Mouse (Mus musculus) limb, embryonic 13.5 days (tissue): ENCODE measurements at regions not wholly inside any gene's neighbourhood (a gene's known extent, or its start where the extent isn't known, plus 50 kb on each side); places are given as distances from the start of the nearest gene placed in this dataset.

Source experiments
- ATAC-seq: fragments of 200-750 bp; cut with Nextera tagmentation; 2 replicates; pipeline ENCODE4 v1.8.0; 2017; ENCODE audit warnings: low read depth, moderate number of reproducible peaks, moderate TSS enrichment; ENCODE audit not compliant: low FRiP score
- H3K27ac ChIP-seq: fragments of 300-500 bp; sonication (generic); 2 replicates; pipeline ENCODE4 v1.5.1; 2015; ENCODE audit warnings: inconsistent platforms, mild to moderate bottlenecking, moderate library complexity
- H3K27me3 ChIP-seq: fragments of 300-500 bp; sonication (generic); 2 replicates; pipeline ENCODE4 v1.6.1; 2015; ENCODE audit warnings: mild to moderate bottlenecking, inconsistent platforms
- H3K36me3 ChIP-seq: fragments of 300-500 bp; sonication (generic); 2 replicates; pipeline ENCODE4 v1.6.1; 2015; ENCODE audit warnings: inconsistent platforms, mild to moderate bottlenecking, moderate library complexity
- H3K4me1 ChIP-seq: fragments of 300-500 bp; sonication (generic); 2 replicates; pipeline ENCODE4 v1.6.1; 2015; ENCODE audit warnings: inconsistent platforms
- H3K4me2 ChIP-seq: fragments of 300-500 bp; sonication (generic); replicated peaks from 2 replicates; pipeline ENCODE4 v1.6.1; 2015; ENCODE audit warnings: inconsistent platforms, mild to moderate bottlenecking, moderate library complexity
- H3K4me3 ChIP-seq: fragments of 300-500 bp; sonication (generic); 2 replicates; pipeline ENCODE4 v1.5.1; 2015; ENCODE audit warnings: moderate library complexity, mild to moderate bottlenecking, inconsistent platforms
- H3K9ac ChIP-seq: fragments of 300-500 bp; sonication (generic); 2 replicates; pipeline ENCODE4 v1.6.1; 2015; ENCODE audit warnings: mild to moderate bottlenecking, inconsistent platforms
- H3K9me3 ChIP-seq: fragments of 300-500 bp; sonication (generic); 2 replicates; pipeline ENCODE4 v1.6.1; 2016; ENCODE audit warnings: inconsistent platforms
- WGBS: fragments of 180-500 bp; shearing (Covaris S2); methylation state at CpG from one replicate; pipeline ENCODE4 v1.1.7; 2015; 5-methylcytosine and 5-hydroxymethylcytosine counted together

GRCm38 (mm10) chr10:3630763-3631223 lies 90.8 kb downstream of the Iyd start:
- Histone ChIP-seq H3K4me2 (no peak overlapping the region), H3K4me3 (no peak overlapping the region), H3K27ac (no peak overlapping the region), H3K9ac (no peak overlapping the region), H3K36me3 (no peaks in the 10 kb centered on the region), H3K27me3 (no peaks in the 10 kb centered on the region), H3K9me3 (no peaks in the 10 kb centered on the region), H3K4me1 (peaks cover 9% of the 10 kb centered on the region)
- 54% methylated on average over 5 of the region's 5 CpGs for WGBS
- ATAC-seq = no peak

GRCm38 (mm10) chr10:3633871-3634496 lies 93.9 kb downstream of the Iyd start:
- 49% methylated on average over 5 of the region's 5 CpGs for WGBS
- no peak for ATAC-seq
- H3K4me2 ChIP-seq = no peak overlapping the region
- no peak overlapping the region for H3K9ac ChIP-seq
- no peaks in the 10 kb centered on the region for H3K27me3 ChIP-seq
- H3K4me3 ChIP-seq = no peak overlapping the region
- no peak overlapping the region for H3K27ac ChIP-seq
- peaks cover 9% of the 10 kb centered on the region for H3K4me1 ChIP-seq
- H3K9me3 ChIP-seq = no peaks in the 10 kb centered on the region
- no peaks in the 10 kb centered on the region for H3K36me3 ChIP-seq

GRCm38 (mm10) chr10:3644111-3644510 lies 96.1 kb upstream of the Plekhg1 start:
- Histone ChIP-seq H3K4me2 (no peak overlapping the region), H3K27me3 (no peaks in the 10 kb centered on the region), H3K4me1 (no peaks in the 10 kb centered on the region), H3K4me3 (no peak overlapping the region), H3K27ac (no peak overlapping the region), H3K36me3 (no peaks in the 10 kb centered on the region), H3K9ac (no peak overlapping the region), H3K9me3 (no peaks in the 10 kb centered on the region)
- 76% methylated on average over 5 of the region's 5 CpGs for WGBS
- ATAC-seq = no peak

GRCm38 (mm10) chr10:3645030-3645429 lies 95.1 kb upstream of the Plekhg1 start:
- no peaks in the 10 kb centered on the region for H3K9me3 ChIP-seq
- no peak overlapping the region for H3K9ac ChIP-seq
- H3K27me3 ChIP-seq = no peaks in the 10 kb centered on the region
- H3K4me2 ChIP-seq = no peak overlapping the region
- ATAC-seq = no peak
- H3K27ac ChIP-seq = no peak overlapping the region
- 58% methylated on average over 5 of the region's 5 CpGs for WGBS
- H3K4me3 ChIP-seq = no peak overlapping the region
- no peaks in the 10 kb centered on the region for H3K36me3 ChIP-seq
- 0 out of 2 replicates have a peak, but pooled peaks cover 2% of the 10 kb centered on the region for H3K4me1 ChIP-seq

- peaks cover 7% of the 10 kb centered on the region; the same call in 1 of the 2 replicates for H3K4me1 ChIP-seq
- H3K9ac ChIP-seq = no peak overlapping the region
- H3K4me3 ChIP-seq = no peak overlapping the region
- 72% methylated on average over 6 of the region's 6 CpGs for WGBS
- no peak overlapping the region for H3K27ac ChIP-seq
- no peaks in the 10 kb centered on the region for H3K27me3 ChIP-seq
- no peak overlapping the region for H3K4me2 ChIP-seq
- no peak for ATAC-seq
- H3K9me3 ChIP-seq = no peaks in the 10 kb centered on the region
- H3K36me3 ChIP-seq = no peaks in the 10 kb centered on the region
These were observed 93.8 kb upstream of the Plekhg1 start for GRCm38 (mm10) chr10:3646151-3646910.

GRCm38 (mm10) chr10:3647811-3648731 lies 92.1 kb upstream of the Plekhg1 start:
- ATAC-seq = no peak
- Histone ChIP-seq H3K27ac (no peak overlapping the region), H3K4me3 (no peak overlapping the region), H3K9ac (no peak overlapping the region), H3K4me2 (no peak overlapping the region), H3K36me3 (no peaks in the 10 kb centered on the region), H3K4me1 (peaks cover 7% of the 10 kb centered on the region; the same call in 1 of the 2 replicates), H3K9me3 (no peaks in the 10 kb centered on the region), H3K27me3 (no peaks in the 10 kb centered on the region)
- WGBS = 71% methylated on average over 7 of the region's 7 CpGs

- Histone ChIP-seq H3K4me1 (peaks cover 7% of the 10 kb centered on the region; the same call in 1 of the 2 replicates), H3K4me2 (no peak overlapping the region), H3K9ac (no peak overlapping the region), H3K36me3 (no peaks in the 10 kb centered on the region), H3K27ac (no peak overlapping the region), H3K9me3 (no peaks in the 10 kb centered on the region), H3K27me3 (no peaks in the 10 kb centered on the region), H3K4me3 (no peak overlapping the region)
- ATAC-seq = no peak
- WGBS = 35% methylated on average over 1 of the region's 1 CpGs
These were observed 90.2 kb upstream of the Plekhg1 start for GRCm38 (mm10) chr10:3649983-3650382.

- WGBS = 46% methylated on average over 6 of the region's 6 CpGs
- Histone ChIP-seq H3K9ac (no peak overlapping the region), H3K4me1 (peaks cover 7% of the 10 kb centered on the region; the same call in 1 of the 2 replicates), H3K27ac (no peak overlapping the region), H3K4me3 (no peak overlapping the region), H3K9me3 (no peaks in the 10 kb centered on the region), H3K4me2 (no peak overlapping the region), H3K36me3 (no peaks in the 10 kb centered on the region), H3K27me3 (no peaks in the 10 kb centered on the region)
- peak; percentile 48; the same call in 1 of the 2 replicates for ATAC-seq
These were observed 89.6 kb upstream of the Plekhg1 start for GRCm38 (mm10) chr10:3650561-3650960.

GRCm38 (mm10) chr10:3652522-3652921 lies 87.6 kb upstream of the Plekhg1 start:
- no peak overlapping the region for H3K4me3 ChIP-seq
- peaks cover 7% of the 10 kb centered on the region; the same call in 1 of the 2 replicates for H3K4me1 ChIP-seq
- whole genome bisulfite sequencing = 71% methylated on average over 3 of the region's 3 CpGs
- H3K9me3 ChIP-seq = no peaks in the 10 kb centered on the region
- no peaks in the 10 kb centered on the region for H3K36me3 ChIP-seq
- no peak overlapping the region for H3K4me2 ChIP-seq
- H3K27me3 ChIP-seq = no peaks in the 10 kb centered on the region
- no peak overlapping the region for H3K27ac ChIP-seq
- ATAC-seq = no peak
- no peak overlapping the region for H3K9ac ChIP-seq

GRCm38 (mm10) chr10:3656081-3656480 lies 84.1 kb upstream of the Plekhg1 start:
- ATAC-seq = no peak
- Histone ChIP-seq H3K9ac (no peak overlapping the region), H3K4me2 (no peak overlapping the region), H3K27me3 (no peaks in the 10 kb centered on the region), H3K4me3 (no peak overlapping the region), H3K9me3 (no peaks in the 10 kb centered on the region), H3K27ac (no peak overlapping the region), H3K4me1 (no peaks in the 10 kb centered on the region), H3K36me3 (no peaks in the 10 kb centered on the region)
- 88% methylated on average over 3 of the region's 3 CpGs for WGBS

GRCm38 (mm10) chr10:3662156-3662555 lies 78.0 kb upstream of the Plekhg1 start:
- H3K4me3 ChIP-seq = no peak overlapping the region
- H3K9me3 ChIP-seq = no peaks in the 10 kb centered on the region
- H3K4me2 ChIP-seq = no peak overlapping the region
- no peak overlapping the region for H3K27ac ChIP-seq
- no peaks in the 10 kb centered on the region for H3K36me3 ChIP-seq
- H3K9ac ChIP-seq = no peak overlapping the region
- H3K27me3 ChIP-seq = no peaks in the 10 kb centered on the region
- no peaks in the 10 kb centered on the region for H3K4me1 ChIP-seq
- 90% methylated on average over 2 of the region's 2 CpGs for WGBS
- no peak for ATAC-seq

- H3K36me3 ChIP-seq = no peaks in the 10 kb centered on the region
- no peaks in the 10 kb centered on the region for H3K4me1 ChIP-seq
- no peak for ATAC-seq
- no peaks in the 10 kb centered on the region for H3K9me3 ChIP-seq
- WGBS = 60% methylated on average over 1 of the region's 1 CpGs
- H3K27ac ChIP-seq = no peak overlapping the region
- H3K27me3 ChIP-seq = no peaks in the 10 kb centered on the region
- H3K4me3 ChIP-seq = no peak overlapping the region
- H3K9ac ChIP-seq = no peak overlapping the region
- H3K4me2 ChIP-seq = no peak overlapping the region
These were observed 77.6 kb upstream of the Plekhg1 start for GRCm38 (mm10) chr10:3662571-3662970.
